Mouse (Mus musculus): Measurements from ENCODE around the gene Pi16. TPM values are rescaled to one million over a fixed set of nuclear protein-coding genes. Genes with fewer than 3 reads are reported as not detected.

The Pi16 gene
- total RNA-seq, 1 experiment, result 0.71 TPM

DNA sequence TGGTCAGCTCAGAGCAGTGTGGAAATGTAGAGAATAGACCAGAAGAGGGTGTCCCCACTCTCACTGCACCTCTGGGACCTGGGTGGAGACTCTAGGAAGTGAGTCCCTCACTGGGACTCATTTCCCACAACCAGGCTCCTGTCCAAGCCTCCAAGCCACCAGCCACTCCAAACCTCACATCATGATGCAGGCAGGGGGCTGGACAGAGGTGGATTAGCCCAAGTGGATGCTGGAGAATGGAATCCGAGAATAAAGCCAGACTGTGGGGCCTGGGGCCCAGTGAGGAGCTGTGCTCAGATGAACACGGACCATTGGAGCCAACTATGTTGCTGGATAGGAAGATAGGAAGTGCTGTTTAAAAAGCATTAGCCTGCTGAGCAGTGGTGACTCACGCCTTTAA, 589 bp upstream of the Pi16 start:
- H3K36me3 ChIP-seq (ENCODE audit: control insufficient read depth, insufficient read depth, low read length, poor library complexity, severe bottlenecking), result no peaks in the 10 kb centered on the region
- in situ Hi-C loops (cut with MboI; ENCODE audit: low sequenced_read_pairs in 2 of 2, unreplicated experiment in 2 of 2), result no loop called here
- no peak for DNase-seq (ENCODE audit: low read depth, low spot score)
- H3K9ac ChIP-seq (ENCODE audit: insufficient read depth, low read depth, low read length, poor library complexity, severe bottlenecking), result no peak overlapping the region
- TF ChIP-seq ZC3H11A (IDR thresholded peaks at IDR 0.05; ENCODE audit: borderline replicate concordance, low read depth, low read length) (no peak), ZNF384 (IDR thresholded peaks at IDR 0.05; ENCODE audit: low read depth, low read length) (no peak), MAFK (IDR thresholded peaks at IDR 0.05; ENCODE audit: insufficient read depth, low read depth, low read length) (no peak), CHD2 (IDR thresholded peaks at IDR 0.05; ENCODE audit: low read depth, low read length) (no peak), HCFC1 (IDR thresholded peaks at IDR 0.05; ENCODE audit: borderline replicate concordance, insufficient read depth, low read length) (no peak)
- peaks cover 0 to 2% of the 10 kb centered on the region in 2 experiments; a peak in 2 of 4 replicates for H3K4me1 ChIP-seq (ENCODE audit: control insufficient read depth in 2 of 2, insufficient read depth in 2 of 2, low read length in 2 of 2, poor library complexity in 1 of 2)
- H3K4me3 ChIP-seq (ENCODE audit: insufficient read depth in 1 of 2, low read depth in 1 of 2, low read length in 2 of 2, poor library complexity in 1 of 2, severe bottlenecking in 1 of 2), result no peak overlapping the region
- H3K9me3 ChIP-seq (ENCODE audit: control insufficient read depth, insufficient read depth, low read depth, low read length), result no peaks in the 10 kb centered on the region
- no peak overlapping the region for H3K27ac ChIP-seq (ENCODE audit: insufficient read depth, low read depth, low read length, poor library complexity, severe bottlenecking)

DNA sequence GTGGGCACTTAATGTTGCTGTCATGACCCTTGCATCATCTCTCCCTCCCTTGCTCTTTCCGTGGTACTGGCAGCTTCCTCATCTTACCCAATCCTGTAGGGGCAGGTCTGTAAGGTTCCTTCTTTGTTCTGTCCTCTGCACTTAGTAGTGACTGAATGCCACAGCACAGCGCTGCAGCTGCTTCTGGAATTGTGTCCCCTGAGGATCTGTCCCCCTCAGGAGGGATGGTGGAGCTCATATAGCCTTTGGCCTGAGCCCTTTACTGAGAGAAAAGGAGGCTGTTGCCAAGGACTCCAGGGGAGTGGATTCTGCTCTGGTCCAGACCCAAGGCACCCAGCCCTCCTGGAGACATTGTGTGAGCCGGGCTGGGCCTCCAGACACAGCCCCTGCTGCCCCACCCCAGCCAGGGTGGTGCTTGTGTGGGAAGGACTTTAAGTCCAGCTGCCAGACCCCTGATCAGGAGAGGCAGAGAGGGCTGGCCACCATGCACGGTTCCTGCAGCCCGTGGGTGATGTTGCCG, 1.3 kb downstream of the Pi16 start:
- Histone ChIP-seq H3K36me3 (ENCODE audit: control insufficient read depth, insufficient read depth, low read length, poor library complexity, severe bottlenecking) (no peaks in the 10 kb centered on the region), H3K9me3 (ENCODE audit: control insufficient read depth, insufficient read depth, low read depth, low read length) (no peaks in the 10 kb centered on the region), H3K4me1 (ENCODE audit: control insufficient read depth in 2 of 2, insufficient read depth in 2 of 2, low read length in 2 of 2, poor library complexity in 1 of 2) (peaks cover 4 to 5% of the 10 kb centered on the region in 2 experiments; a peak in 2 of 4 replicates), H3K4me3 (ENCODE audit: insufficient read depth in 1 of 2, low read depth in 1 of 2, low read length in 2 of 2, poor library complexity in 1 of 2, severe bottlenecking in 1 of 2) (no peak overlapping the region), H3K9ac (ENCODE audit: insufficient read depth, low read depth, low read length, poor library complexity, severe bottlenecking) (no peak overlapping the region), H3K27ac (ENCODE audit: insufficient read depth, low read depth, low read length, poor library complexity, severe bottlenecking) (no peak overlapping the region)
- DNase-seq (ENCODE audit: low read depth, low spot score), result no peak
- no peak for TF ChIP-seq MAFK (IDR thresholded peaks at IDR 0.05; ENCODE audit: insufficient read depth, low read depth, low read length)
- no peak for TF ChIP-seq CHD2 (IDR thresholded peaks at IDR 0.05; ENCODE audit: low read depth, low read length)
- no peak for TF ChIP-seq HCFC1 (IDR thresholded peaks at IDR 0.05; ENCODE audit: borderline replicate concordance, insufficient read depth, low read length)
- TF ChIP-seq ZNF384 (IDR thresholded peaks at IDR 0.05; ENCODE audit: low read depth, low read length), result no peak
- no peak for TF ChIP-seq ZC3H11A (IDR thresholded peaks at IDR 0.05; ENCODE audit: borderline replicate concordance, low read depth, low read length)
- in situ Hi-C loops (cut with MboI; ENCODE audit: low sequenced_read_pairs in 2 of 2, unreplicated experiment in 2 of 2), result no loop called here

DNA sequence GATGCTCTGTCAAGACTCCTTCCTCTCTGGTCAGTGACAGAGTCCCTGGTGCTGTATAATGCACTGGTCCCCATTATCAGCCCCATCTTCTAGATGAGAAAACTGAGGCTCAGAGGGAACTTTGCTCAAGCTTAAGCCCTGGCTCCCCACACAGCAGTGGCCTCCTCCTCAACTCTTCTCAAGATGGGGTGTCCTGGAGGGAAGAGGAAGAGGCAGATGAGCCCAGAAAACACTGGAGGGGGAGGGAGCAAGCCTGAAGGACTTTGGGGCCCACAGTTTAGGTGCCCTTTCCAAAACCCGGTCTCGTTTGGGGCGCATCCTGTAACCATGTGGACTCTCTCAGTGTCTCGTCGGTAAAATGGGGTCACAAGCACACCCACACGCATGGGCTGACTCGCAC, 2.0 kb downstream of the Pi16 start:
- no peak overlapping the region for H3K27ac ChIP-seq (ENCODE audit: insufficient read depth, low read depth, low read length, poor library complexity, severe bottlenecking)
- H3K9me3 ChIP-seq (ENCODE audit: control insufficient read depth, insufficient read depth, low read depth, low read length), result no peaks in the 10 kb centered on the region
- peaks cover 4 to 5% of the 10 kb centered on the region in 2 experiments; a peak in 2 of 4 replicates for H3K4me1 ChIP-seq (ENCODE audit: control insufficient read depth in 2 of 2, insufficient read depth in 2 of 2, low read length in 2 of 2, poor library complexity in 1 of 2)
- no peak overlapping the region for H3K4me3 ChIP-seq (ENCODE audit: insufficient read depth in 1 of 2, low read depth in 1 of 2, low read length in 2 of 2, poor library complexity in 1 of 2, severe bottlenecking in 1 of 2)
- H3K36me3 ChIP-seq (ENCODE audit: control insufficient read depth, insufficient read depth, low read length, poor library complexity, severe bottlenecking), result no peaks in the 10 kb centered on the region
- no peak overlapping the region for H3K9ac ChIP-seq (ENCODE audit: insufficient read depth, low read depth, low read length, poor library complexity, severe bottlenecking)
- no peak for DNase-seq (ENCODE audit: low read depth, low spot score)
- no peak for TF ChIP-seq HCFC1 (IDR thresholded peaks at IDR 0.05; ENCODE audit: borderline replicate concordance, insufficient read depth, low read length)
- no peak for TF ChIP-seq ZC3H11A (IDR thresholded peaks at IDR 0.05; ENCODE audit: borderline replicate concordance, low read depth, low read length)
- TF ChIP-seq ZNF384 (IDR thresholded peaks at IDR 0.05; ENCODE audit: low read depth, low read length), result no peak
- TF ChIP-seq CHD2 (IDR thresholded peaks at IDR 0.05; ENCODE audit: low read depth, low read length), result no peak
- TF ChIP-seq MAFK (IDR thresholded peaks at IDR 0.05; ENCODE audit: insufficient read depth, low read depth, low read length), result no peak
- in situ Hi-C loops (cut with MboI; ENCODE audit: low sequenced_read_pairs in 2 of 2, unreplicated experiment in 2 of 2), result no loop called here

DNA sequence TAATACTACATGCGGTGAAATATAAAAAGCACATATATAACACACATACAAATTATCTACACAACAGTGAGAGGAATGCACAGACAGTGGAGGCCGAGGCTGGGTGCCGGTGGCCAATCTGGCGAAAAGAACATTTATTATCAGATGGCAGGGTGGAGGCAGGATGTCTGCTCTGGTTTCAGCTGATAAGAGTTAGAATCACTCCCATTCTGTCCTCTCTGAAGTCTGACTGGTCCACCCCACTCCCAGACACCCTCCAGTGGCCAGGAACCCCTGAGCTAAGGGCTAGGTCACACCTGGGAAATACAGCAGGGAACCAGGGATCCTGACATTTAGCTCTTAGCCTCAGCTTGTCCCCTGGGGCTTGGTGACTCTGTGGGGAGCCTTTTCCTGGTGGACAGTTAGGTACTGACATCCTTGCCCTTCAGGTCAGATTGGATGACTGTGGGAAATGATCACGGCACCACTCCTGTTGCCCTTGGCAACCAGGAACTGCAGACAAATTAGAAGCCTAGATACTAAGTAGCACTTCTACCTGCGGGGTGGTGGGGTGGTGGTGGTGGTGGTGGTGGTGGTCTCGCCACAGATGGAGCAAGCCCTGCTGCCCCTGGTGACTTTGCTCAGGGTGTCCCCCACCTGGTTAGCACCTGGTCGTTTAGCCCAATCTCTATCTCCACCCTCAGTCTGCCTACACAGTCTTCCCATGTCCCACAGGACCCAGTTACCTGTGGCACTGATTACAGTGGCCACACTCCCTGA, 2.6 kb downstream of the Pi16 start:
- H3K36me3 ChIP-seq (ENCODE audit: control insufficient read depth, insufficient read depth, low read length, poor library complexity, severe bottlenecking), result no peaks in the 10 kb centered on the region
- peaks cover 4 to 5% of the 10 kb centered on the region in 2 experiments; a peak in 2 of 4 replicates for H3K4me1 ChIP-seq (ENCODE audit: control insufficient read depth in 2 of 2, insufficient read depth in 2 of 2, low read length in 2 of 2, poor library complexity in 1 of 2)
- in situ Hi-C loops (cut with MboI; ENCODE audit: low sequenced_read_pairs in 2 of 2, unreplicated experiment in 2 of 2), result no loop called here
- no peak overlapping the region for H3K9ac ChIP-seq (ENCODE audit: insufficient read depth, low read depth, low read length, poor library complexity, severe bottlenecking)
- H3K4me3 ChIP-seq (ENCODE audit: insufficient read depth in 1 of 2, low read depth in 1 of 2, low read length in 2 of 2, poor library complexity in 1 of 2, severe bottlenecking in 1 of 2), result no peak overlapping the region
- DNase-seq (ENCODE audit: low read depth, low spot score), result no peak
- no peaks in the 10 kb centered on the region for H3K9me3 ChIP-seq (ENCODE audit: control insufficient read depth, insufficient read depth, low read depth, low read length)
- TF ChIP-seq CHD2 (IDR thresholded peaks at IDR 0.05; ENCODE audit: low read depth, low read length), result no peak
- TF ChIP-seq ZC3H11A (IDR thresholded peaks at IDR 0.05; ENCODE audit: borderline replicate concordance, low read depth, low read length), result no peak
- TF ChIP-seq MAFK (IDR thresholded peaks at IDR 0.05; ENCODE audit: insufficient read depth, low read depth, low read length), result no peak
- no peak for TF ChIP-seq ZNF384 (IDR thresholded peaks at IDR 0.05; ENCODE audit: low read depth, low read length)
- TF ChIP-seq HCFC1 (IDR thresholded peaks at IDR 0.05; ENCODE audit: borderline replicate concordance, insufficient read depth, low read length), result no peak
- no peak overlapping the region for H3K27ac ChIP-seq (ENCODE audit: insufficient read depth, low read depth, low read length, poor library complexity, severe bottlenecking)
